Mouse (Mus musculus) lung, adult 2 months (tissue): ENCODE measurements at regions not wholly inside any gene's neighbourhood (a gene's known extent, or its start where the extent isn't known, plus 50 kb on each side); places are given as distances from the start of the nearest gene placed in this dataset.

Experiments
- DNase-seq: peaks from one replicate; pipeline ENCODE4 v3.0.0; 2022
- H3K4me1 ChIP-seq: fragments of 200-500 bp; 2 replicates; pipeline ENCODE4 v1.6.1; 2011; ENCODE audit warnings: low read length; ENCODE audit not compliant: control insufficient read depth, insufficient read depth
- H3K4me3 ChIP-seq: fragments of 200-500 bp; replicated peaks from 2 replicates; pipeline ENCODE3; 2011; ENCODE audit warnings: low read depth, mild to moderate bottlenecking, control low read depth, low read length; ENCODE audit errors: extremely low read depth
- CTCF ChIP-seq: fragments of 200-500 bp; IDR thresholded peaks from 2 replicates; pipeline ENCODE4 v1.5.1; 2011; ENCODE audit warnings: mild to moderate bottlenecking, low read length, control low read depth; ENCODE audit not compliant: insufficient read depth
- POLR2A ChIP-seq: fragments of 200-500 bp; IDR thresholded peaks from 2 replicates; pipeline ENCODE4 v1.6.1; 2011; ENCODE audit warnings: low read depth, mild to moderate bottlenecking, control low read depth, low read length, borderline replicate concordance; ENCODE audit errors: extremely low read depth
- WGBS: fragments of 180-500 bp; shearing (Covaris S2); methylation state at CpG from one replicate; pipeline ENCODE4 v1.1.7; 2018; 5-methylcytosine and 5-hydroxymethylcytosine counted together

GRCm38 (mm10) chr19:54297663-54298388, 253.9 kb downstream of the Adra2a start:
- Histone ChIP-seq H3K4me3 (no peak overlapping the region), H3K4me1 (no peaks in the 10 kb centered on the region)
- no peak for DNase-seq
- TF ChIP-seq POLR2A (no peak), CTCF (no peak)
- WGBS: 80% methylated on average over 10 of the region's 10 CpGs

GRCm38 (mm10) chr19:54311289-54311688, 267.3 kb downstream of the Adra2a start:
- Histone ChIP-seq H3K4me1 (no peaks in the 10 kb centered on the region), H3K4me3 (no peak overlapping the region)
- no peak for DNase-seq
- 67% methylated on average over 6 of the region's 6 CpGs for WGBS
- no peak for TF ChIP-seq POLR2A
- no peak for TF ChIP-seq CTCF

GRCm38 (mm10) chr19:54311723-54312122, 267.8 kb downstream of the Adra2a start:
- DNase-seq: no peak
- H3K4me3 ChIP-seq: no peak overlapping the region
- WGBS: 48% methylated on average over 1 of the region's 1 CpGs
- no peaks in the 10 kb centered on the region for H3K4me1 ChIP-seq
- no peak for TF ChIP-seq CTCF
- no peak for TF ChIP-seq POLR2A

- no peak overlapping the region for H3K4me3 ChIP-seq
- no peak for TF ChIP-seq POLR2A
- TF ChIP-seq CTCF: no peak
- H3K4me1 ChIP-seq: no peaks in the 10 kb centered on the region
- DNase-seq: no peak
- WGBS: 71% methylated on average over 5 of the region's 5 CpGs
These were observed 279.3 kb downstream of the Adra2a start for GRCm38 (mm10) chr19:54323276-54323675.

GRCm38 (mm10) chr19:54324991-54325390, 281.0 kb downstream of the Adra2a start:
- no peak for DNase-seq
- no peak for TF ChIP-seq CTCF
- TF ChIP-seq POLR2A: no peak
- 54% methylated on average over 4 of the region's 4 CpGs for WGBS
- H3K4me3 ChIP-seq: no peak overlapping the region
- no peaks in the 10 kb centered on the region for H3K4me1 ChIP-seq

GRCm38 (mm10) chr19:54332140-54332539, 288.2 kb downstream of the Adra2a start:
- 79% methylated on average over 1 of the region's 1 CpGs for WGBS
- DNase-seq: no peak
- Histone ChIP-seq H3K4me3 (no peak overlapping the region), H3K4me1 (no peaks in the 10 kb centered on the region)
- TF ChIP-seq CTCF (no peak), POLR2A (no peak)

- WGBS: 79% methylated on average over 2 of the region's 2 CpGs
- Histone ChIP-seq H3K4me3 (no peak overlapping the region), H3K4me1 (no peaks in the 10 kb centered on the region)
- TF ChIP-seq POLR2A: no peak
- TF ChIP-seq CTCF: no peak
- DNase-seq: no peak
These were observed 296.9 kb downstream of the Adra2a start for GRCm38 (mm10) chr19:54340778-54341291.

- H3K4me1 ChIP-seq: no peaks in the 10 kb centered on the region
- no peak for TF ChIP-seq POLR2A
- TF ChIP-seq CTCF: no peak
- DNase-seq: no peak
- WGBS: 72% methylated on average over 7 of the region's 7 CpGs
- H3K4me3 ChIP-seq: no peak overlapping the region
These were observed 315.8 kb downstream of the Adra2a start for GRCm38 (mm10) chr19:54359731-54360130.

- 85% methylated on average over 3 of the region's 3 CpGs for WGBS
- DNase-seq: no peak
- TF ChIP-seq POLR2A: no peak
- H3K4me1 ChIP-seq: no peaks in the 10 kb centered on the region
- no peak overlapping the region for H3K4me3 ChIP-seq
These were observed 316.7 kb downstream of the Adra2a start for GRCm38 (mm10) chr19:54360660-54361059.

GRCm38 (mm10) chr19:54385101-54385500, 341.1 kb downstream of the Adra2a start:
- no peak overlapping the region for H3K4me3 ChIP-seq
- H3K4me1 ChIP-seq: no peaks in the 10 kb centered on the region
- DNase-seq: no peak
- TF ChIP-seq POLR2A (no peak), CTCF (no peak)

GRCm38 (mm10) chr19:54391406-54391805, 347.5 kb downstream of the Adra2a start:
- TF ChIP-seq CTCF (no peak), POLR2A (no peak)
- no peaks in the 10 kb centered on the region for H3K4me1 ChIP-seq
- no peak for DNase-seq
- no peak overlapping the region for H3K4me3 ChIP-seq
- whole genome bisulfite sequencing: 82% methylated on average over 6 of the region's 6 CpGs
